Mouse (Mus musculus) liver, adult (tissue): ENCODE results near the gene Fam168b.

Experiments used
- GATA4 ChIP-seq: IDR thresholded peaks from 2 replicates; pipeline ENCODE4 v1.6.1; 2014; ENCODE audit warnings: mild to moderate bottlenecking, low read length; ENCODE audit not compliant: insufficient replicate concordance

The Fam168b gene

GRCm38 (mm10) chr1:34830934-34831333 is 11.9 kb downstream of the Fam168b start:
- TF ChIP-seq GATA4: no peak

- no peak for TF ChIP-seq GATA4
Observed at GRCm38 (mm10) chr1:34828528-34829294, 14.2 kb downstream of the Fam168b start.

GRCm38 (mm10) chr1:34827900-34828299 is 15.0 kb downstream of the Fam168b start:
- TF ChIP-seq GATA4: no peak

GRCm38 (mm10) chr1:34825909-34826308 is 17.0 kb downstream of the Fam168b start:
- TF ChIP-seq GATA4: no peak

- TF ChIP-seq GATA4: no peak
Observed at GRCm38 (mm10) chr1:34824208-34824607, 18.7 kb downstream of the Fam168b start.

GRCm38 (mm10) chr1:34823353-34823752 is 19.5 kb downstream of the Fam168b start:
- no peak for TF ChIP-seq GATA4

- TF ChIP-seq GATA4: no peak
Observed at GRCm38 (mm10) chr1:34822746-34823145, 20.1 kb downstream of the Fam168b start.

GRCm38 (mm10) chr1:34822003-34822402 is 20.9 kb downstream of the Fam168b start:
- TF ChIP-seq GATA4: no peak

- TF ChIP-seq GATA4: no peak
Observed at GRCm38 (mm10) chr1:34821411-34821810, 21.5 kb downstream of the Fam168b start.

GRCm38 (mm10) chr1:34819225-34819910 is 23.5 kb downstream of the Fam168b start:
- no peak for TF ChIP-seq GATA4

- no peak for TF ChIP-seq GATA4
Observed at GRCm38 (mm10) chr1:34815843-34816242, 27.0 kb downstream of the Fam168b start.

- no peak for TF ChIP-seq GATA4
Observed at GRCm38 (mm10) chr1:34812407-34813247, 30.2 kb downstream of the Fam168b start.

- no peak for TF ChIP-seq GATA4
Observed at GRCm38 (mm10) chr1:34811581-34811980, 31.3 kb downstream of the Fam168b start.

- no peak for TF ChIP-seq GATA4
Observed at GRCm38 (mm10) chr1:34811035-34811434, 31.8 kb downstream of the Fam168b start.

GRCm38 (mm10) chr1:34810293-34810692 is 32.6 kb downstream of the Fam168b start:
- no peak for TF ChIP-seq GATA4
